Mouse (Mus musculus): ENCODE measurements around the gene Gdap1l1.
"Not testable (repeated sequence)": the region's sequence is repeated elsewhere in the genome, so short reads cannot be mapped to it uniquely, and the experiment has no call there.

Gdap1l1 gene

DNA sequence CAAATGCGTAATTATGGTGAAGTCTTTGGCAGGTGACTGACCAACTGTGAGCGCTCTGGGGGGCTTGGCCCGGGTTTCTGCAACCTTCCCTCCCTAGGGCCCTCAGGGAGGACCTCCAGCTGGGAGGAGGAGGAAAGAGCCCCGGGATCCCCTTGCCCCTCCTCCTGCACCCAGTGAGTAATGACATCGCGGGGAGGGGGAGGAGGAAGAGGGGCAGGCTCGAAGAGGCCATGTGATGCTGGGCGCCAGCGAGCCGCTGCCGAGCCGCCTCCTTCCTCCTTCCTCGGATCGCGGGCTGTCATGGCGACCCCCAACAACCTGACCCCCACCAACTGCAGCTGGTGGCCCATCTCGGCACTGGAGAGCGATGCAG is at the start of gene Gdap1l1:
Gene Gdap1l1, plus strand, starts transcription at position 231 of the 373 bp plus-strand sequence.
- no peak for DNase-seq

DNA sequence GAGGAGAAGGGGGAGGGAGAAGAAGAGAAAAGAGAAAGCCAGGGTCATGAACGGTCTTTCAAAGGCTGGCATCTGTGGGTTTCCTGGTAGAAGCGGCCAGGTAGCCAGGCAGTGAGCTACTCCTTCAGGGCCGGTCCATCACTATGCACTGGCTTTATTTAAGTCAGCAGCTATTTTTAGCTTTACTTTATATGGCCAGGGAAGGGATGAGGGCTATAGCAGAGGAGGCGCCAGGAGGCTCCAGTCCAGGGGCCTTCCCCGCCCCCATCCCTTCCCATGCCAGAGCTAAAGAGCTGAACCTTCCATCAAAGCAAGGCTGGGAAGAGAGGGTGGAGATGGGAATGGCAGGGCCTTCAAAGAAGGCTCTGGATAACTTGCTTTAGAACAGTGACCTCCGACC is 45.8 kb upstream of the Gdap1l1 start:
- no peak for DNase-seq

DNA sequence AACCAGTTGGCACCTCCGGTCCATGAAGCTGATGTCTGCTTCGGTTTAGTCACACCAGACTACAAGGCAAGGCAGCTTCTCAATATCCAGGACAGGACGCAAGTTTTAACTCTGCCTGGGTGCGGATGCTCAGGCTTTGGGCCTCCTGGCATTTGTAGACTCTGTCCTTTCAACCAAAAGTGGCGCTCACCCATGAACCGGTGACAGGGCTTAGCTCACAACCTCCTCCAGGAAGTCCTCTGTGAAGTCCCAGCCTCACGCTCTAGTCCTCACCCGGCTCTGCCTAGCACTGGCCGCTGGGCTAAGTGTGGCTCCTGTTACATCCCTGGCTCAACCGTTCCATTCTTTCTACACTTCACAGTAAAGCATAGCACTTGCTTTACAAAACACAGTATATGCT is 45.0 kb upstream of the Gdap1l1 start:
- no peak for DNase-seq

DNA sequence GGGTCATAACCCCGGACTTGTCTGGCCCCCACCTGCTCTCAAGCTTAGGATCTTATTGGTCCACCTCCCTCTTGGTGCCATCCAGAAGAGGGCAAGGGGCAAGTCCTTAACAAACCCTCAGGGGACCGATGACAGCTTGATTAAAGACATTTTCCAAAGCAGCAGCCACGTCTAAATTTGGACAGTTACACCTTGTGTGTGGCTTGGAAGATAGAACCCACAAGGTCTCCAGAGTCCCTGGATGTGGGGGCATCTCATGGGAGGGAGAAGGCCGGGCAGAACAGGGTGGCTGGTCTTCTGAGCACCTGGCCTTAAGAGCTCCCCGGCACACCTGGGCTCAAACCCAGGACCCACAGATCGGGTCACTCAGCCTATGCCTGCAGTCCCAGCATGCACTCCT is 44.3 kb upstream of the Gdap1l1 start:
- DNase-seq = no peak

DNA sequence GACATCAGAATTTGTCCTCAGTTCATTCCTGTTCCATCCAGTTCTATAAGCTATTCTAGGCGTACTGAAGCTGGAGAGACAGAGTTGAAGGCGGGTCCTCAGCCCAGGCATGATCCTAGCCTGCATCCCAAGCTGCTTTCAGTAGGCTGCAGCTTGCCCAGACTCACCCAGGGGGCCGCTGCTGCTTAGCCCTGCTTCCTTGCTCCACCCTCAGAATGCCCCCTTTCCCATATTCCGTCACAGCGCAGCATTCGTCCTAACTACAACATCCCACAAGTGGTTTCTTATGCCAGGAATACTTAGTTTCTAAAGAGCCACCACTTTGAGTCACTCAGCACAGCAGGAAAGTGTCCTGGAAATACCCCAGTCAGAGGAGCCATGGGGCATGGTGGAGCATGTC is 43.3 kb upstream of the Gdap1l1 start:
- DNase-seq = no peak

DNA sequence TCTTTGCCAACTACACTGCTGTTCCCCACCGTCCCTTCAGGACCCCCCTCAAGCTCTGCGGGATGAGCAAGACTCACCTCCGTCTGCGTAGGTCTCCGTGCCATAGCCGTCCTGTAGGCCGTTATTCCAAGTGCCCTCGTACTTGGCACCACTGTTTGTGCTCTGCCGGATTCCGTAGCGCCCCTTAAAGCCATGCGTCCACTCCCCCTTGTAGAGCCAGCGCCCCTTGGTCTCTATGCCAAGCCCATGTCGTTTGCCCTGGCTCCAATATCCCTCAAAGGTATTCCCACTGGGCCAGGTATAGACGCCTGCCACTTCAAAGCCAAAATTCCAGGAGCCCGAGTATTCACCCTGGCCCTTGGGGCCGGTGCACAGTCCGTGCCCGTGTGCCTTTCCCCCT is 41.2 kb upstream of the Gdap1l1 start:
- DNase-seq = no peak

DNA sequence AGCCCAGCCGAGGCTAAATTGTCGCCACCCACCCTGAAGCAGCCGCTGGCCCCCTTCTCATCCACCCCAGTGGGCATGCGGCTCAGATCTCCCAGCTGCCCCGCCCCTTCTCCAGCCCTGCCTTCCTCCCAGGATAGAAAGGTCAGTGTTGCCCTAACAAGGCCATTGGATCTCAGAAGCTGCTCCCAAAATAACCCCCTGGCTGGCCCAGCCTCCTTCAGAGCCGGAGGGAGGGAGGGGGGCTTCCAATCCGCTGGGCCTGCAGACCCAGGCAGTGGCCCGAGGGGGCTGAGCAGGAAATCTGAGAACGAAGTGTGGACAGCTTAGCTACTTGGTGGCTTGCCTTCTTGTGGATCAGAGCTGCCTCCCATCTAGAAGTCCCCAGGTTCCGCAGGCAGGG is 40.4 kb upstream of the Gdap1l1 start, which contains the start of gene Jph2:
Gene Jph2, minus strand, starts transcription at position 89 of the 400 bp plus-strand sequence.
- DNase-seq = peak; percentile 28 to 36

DNA sequence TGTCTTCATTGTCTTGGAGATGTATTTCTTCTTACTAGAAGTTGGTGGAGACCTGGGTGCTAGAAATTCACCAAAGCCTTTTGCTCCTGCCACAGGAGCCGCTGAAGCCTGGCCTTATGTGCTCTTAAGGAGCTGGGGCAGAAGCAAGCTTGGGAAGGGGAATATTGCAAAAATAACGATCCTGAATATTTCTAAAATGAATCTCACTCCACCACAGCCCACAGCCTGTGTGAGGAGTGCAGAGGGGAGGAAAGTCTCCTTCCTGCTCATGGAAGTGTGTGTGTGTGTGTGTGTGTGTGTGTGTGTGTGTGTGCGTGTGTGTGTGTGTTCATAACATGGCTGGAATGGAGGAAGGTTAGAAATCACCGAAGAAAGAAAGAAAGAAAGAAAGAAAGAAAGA is 39.5 kb upstream of the Gdap1l1 start:
- no peak for DNase-seq

DNA sequence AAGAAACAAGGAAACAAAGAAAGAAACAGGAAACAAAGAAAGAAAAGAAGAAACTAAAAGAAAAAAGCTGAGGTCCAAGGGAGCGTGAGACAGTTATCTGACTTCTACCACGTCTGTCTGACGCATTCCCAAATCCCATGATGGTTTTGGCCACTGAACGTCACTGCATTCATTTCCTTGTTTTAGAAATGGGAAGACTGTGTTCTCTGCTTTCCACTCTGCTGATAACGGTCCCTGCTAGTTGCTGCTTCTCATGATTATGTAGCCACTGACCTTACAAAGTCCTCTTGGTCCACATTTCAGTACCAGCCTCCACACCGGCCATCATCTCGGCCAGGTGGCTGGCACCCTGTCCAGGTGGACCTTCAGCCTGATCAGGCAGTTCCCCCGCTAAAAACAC is 39.1 kb upstream of the Gdap1l1 start:
- DNase-seq = no peak

DNA sequence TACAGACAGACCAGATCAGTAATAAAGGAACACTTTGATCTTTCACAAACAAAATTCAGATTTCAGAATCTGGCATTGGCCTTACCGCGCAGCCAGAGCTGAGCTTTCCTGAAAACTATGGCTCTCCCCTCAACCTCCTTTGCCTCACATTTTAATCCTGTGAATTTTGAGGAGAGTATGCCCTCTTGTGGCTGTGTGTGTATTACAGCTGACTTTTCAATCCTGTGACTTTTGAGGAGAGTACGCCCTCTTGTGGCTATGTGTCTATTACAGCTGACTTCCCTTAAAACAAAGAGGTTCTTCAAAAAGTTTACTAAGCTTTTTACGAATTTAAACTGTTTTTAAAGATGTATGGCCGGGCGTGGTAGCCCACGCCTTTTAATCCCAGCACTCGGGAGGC is 37.1 kb upstream of the Gdap1l1 start:
- peak; percentile 64 to 79 for DNase-seq

DNA sequence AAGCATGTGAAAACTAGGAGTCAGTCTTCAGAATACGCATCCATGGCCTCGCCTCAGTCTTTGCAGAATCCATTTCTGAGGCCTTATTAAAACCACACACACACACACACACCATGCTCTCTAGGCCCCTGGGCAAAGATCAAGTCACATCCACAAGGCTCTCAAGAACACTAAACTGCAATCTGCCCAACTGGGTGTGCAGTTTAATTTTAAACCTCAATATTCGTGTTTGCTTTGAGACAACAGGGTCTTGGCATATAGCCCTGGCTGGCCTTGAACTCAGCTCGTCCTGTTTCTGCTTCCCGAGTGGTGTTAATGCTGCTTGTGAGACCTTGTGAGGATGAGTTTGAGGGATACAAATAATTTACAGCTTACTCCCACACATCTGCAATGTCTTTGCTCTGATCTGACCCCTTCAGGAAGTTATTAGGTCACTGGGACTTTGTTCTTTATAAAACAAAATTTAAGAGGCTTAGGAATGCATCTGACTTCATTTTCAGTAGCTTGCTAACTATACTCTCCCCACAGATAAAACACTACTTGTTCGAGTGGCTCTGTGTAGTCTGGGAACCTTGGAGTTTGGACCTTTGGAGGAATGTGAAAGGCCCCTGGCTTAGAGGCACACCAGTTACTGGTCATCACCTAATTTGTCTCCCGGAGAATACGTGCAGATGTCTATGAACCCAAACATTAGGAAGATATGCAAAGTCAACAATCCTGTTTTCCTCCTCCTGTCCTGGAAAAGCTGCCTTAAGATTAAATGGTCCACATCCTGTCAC is 34.0 kb upstream of the Gdap1l1 start:
- DNase-seq = no peak

DNA sequence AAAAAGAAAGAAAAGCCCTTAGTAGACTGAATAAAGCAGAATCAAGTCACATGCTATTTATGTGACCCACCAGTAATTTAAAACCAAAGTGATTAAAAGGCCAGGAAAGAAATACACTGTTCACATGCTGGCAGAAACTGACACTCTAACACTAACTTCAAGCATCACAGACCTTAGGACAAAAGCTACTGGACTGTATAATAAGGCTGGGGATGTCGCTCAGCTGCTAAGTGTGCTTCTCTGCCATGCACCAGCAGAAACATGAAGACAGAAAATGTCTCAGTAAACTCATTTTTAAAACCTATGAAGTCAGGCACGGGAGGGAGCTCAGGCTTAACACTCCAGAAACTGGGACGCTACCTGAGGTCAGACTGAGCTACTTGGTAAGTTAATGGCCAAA is 28.1 kb upstream of the Gdap1l1 start:
- no peak for DNase-seq

DNA sequence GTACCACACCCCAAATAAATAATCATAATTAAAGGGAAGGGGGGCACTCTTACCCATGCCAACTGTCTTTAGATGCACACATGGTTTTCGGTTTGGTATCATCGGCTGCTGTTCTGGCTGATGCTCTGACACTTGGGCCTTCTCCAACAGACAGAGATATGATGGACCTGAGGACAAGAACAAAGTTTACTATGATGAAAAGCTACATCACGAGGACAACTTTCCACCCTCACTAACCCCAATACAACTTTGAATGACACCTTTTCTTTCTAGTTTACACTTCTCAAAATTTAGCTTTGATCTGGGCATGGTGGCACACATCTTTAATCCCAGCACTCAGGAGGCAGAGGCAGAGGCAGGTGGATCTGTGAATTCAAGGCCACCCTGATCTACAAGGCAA is 26.9 kb upstream of the Gdap1l1 start:
- not testable (repeated sequence) for DNase-seq

DNA sequence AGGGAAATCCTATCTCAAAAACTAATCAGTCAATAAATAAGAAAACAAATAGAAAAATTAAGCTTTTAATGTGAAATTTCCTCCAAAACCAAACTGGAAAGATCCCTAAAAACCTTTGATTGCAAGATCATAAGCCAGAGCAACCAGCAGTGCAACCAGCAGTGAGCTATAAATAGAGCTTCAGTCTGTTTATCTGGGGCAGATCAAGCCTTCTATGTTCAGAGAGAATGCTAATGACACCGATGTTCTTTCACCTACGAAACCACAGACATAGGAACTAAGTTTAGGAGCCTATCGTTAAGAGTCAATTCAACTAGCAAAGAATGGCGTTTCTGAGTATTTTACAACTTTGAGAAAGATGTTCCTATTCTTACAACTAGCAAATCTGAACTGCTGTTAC is 26.4 kb upstream of the Gdap1l1 start:
- no peak for DNase-seq

DNA sequence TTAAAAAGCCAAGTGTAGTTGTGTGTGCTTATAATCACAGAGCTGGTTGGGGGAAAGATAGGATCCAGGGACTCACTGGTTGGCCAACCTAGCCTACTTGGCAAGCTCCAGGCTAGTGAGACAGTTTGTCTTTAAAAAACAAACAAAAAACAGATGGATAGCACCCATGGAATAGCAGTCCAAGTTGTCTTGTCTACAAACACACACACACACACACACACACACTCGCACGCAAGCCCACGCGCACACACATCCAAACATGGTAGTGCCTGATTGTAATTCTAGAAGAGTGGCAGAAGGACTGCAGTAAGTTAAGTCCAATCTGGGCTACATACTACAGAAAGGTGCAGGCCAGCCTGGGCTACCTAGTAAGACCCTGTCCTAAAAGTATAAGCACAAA is 25.9 kb upstream of the Gdap1l1 start:
- no peak for DNase-seq

DNA sequence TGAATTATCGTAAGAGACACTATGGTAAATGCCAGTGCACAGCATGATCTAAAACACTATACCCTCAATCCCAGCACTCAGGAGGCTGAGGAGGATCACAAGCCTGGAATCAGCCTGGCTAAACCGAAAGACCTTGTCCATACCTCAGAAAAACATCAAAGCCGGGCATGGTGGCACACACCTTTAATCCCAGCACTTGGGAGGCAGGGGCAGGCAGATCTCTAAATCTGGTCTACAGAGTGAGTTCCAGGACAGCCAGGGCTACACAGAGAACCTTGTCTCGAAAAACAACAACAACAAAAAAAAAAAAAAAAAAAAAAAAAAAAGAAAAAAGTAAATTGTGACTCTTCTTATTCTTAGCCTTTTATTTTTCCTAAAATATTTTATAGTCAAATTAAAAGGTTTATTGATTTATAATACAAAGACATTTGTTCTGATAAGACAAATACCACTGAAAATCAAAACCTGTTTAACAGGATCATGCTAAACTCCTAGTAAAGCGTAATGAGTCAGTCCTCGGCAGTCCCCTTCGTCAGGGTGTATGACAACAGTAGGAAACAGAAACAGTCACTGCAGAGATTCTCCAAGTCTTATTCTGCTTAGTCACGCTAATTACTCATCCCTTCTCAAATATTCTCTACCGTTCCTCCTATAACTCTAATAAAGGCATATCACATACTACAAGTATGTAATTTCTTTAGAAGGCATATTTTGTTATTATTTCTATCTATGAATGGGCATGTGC is 25.3 kb upstream of the Gdap1l1 start:
- DNase-seq = no peak

DNA sequence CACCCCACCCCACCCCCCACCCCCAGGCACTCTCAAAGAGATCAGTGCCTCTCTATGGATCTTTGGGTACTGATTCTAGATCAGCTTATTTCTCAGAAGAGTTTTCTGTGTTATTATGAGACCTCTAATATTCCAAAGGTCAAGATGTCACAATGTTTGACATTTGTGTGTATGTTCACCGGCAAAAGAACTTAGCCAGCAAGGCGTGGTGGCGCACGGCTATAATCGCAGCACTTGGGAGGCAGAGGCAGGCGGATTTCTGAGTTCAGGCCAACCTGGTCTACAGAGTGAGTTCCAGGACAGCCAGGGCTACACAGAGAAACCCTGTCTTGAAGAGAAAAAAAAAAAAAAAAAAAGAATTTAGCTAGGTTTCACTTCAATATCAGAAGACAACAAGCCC is 21.2 kb upstream of the Gdap1l1 start:
- no peak for DNase-seq

DNA sequence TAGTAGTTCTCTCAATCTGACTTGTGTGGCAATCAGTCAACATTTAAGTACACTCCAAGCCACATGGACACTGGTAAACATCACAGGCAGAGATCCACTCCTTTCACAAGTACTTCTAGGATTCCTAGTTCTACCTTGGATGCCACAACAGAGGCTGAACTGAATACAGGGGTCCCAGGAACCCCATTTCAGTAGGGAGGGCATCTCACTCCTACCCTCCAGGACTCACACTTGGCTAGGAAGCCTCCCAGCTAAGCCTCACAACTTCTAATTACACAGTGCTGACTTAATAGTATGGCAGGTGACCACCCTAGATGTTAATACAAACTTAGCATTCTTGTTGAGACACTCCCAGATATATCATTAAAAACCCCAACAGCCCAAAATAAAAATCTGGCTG is 20.4 kb upstream of the Gdap1l1 start:
- no peak for DNase-seq

DNA sequence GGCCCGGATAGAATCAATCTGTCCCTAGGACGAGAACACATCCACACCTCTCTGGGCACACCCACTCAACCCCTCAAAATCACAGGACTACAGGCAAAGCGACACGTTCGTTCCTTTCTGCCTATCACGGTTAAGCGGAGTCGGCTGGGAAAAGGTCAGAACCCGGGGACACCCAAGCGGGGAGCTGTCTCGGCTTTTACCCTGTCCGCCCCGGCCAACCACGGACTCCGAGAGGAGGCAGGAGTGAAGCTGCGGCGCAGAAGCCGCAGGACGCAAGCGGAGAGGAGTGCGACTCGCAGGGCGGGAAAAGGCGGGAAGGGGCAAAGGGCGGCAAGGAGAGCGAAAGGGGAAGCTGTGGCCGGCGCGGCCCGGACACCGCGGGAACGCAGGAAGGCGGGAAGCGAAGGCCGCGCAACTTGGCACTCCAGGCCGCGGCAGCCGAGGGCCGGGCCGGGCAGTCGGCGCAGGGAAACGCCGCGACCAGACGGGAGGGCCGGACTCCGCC is 19.4 kb upstream of the Gdap1l1 start:
- DNase-seq = no peak

DNA sequence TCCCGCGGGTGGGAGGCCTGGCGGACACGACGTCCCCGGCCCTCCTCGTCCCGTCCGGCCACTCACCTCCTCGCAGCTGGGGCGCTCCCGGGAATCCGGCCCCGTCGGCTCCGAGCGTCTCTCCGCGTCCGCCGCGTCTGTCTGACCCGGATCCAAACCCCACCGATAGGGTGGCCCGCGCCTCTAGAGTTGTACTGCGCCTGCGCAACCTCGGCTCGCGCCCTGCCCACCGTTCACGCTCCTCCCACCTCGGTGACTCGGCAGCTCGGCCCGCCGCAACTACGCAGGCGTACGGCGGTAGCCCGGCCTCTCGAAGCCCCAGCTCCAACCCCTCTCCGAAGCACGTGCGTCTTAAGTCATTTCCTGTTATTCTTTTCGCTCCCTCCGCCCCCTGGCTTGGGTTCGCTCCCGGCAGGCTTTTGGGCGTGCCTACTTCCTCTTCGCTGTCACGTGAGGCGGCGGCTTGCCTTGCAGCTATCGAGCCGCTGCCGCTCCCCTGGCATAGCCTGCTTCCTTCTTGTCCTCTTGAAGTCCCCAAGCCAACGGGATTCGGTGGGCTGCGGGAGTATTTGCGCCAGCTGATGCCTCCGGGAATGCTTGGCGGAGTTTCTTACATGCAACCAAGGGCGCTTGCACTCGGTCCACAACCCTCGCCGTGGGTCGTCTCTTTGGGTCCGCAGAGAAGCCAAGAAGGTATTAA is 18.8 kb upstream of the Gdap1l1 start:
- DNase-seq = peak; percentile 99 to 100

DNA sequence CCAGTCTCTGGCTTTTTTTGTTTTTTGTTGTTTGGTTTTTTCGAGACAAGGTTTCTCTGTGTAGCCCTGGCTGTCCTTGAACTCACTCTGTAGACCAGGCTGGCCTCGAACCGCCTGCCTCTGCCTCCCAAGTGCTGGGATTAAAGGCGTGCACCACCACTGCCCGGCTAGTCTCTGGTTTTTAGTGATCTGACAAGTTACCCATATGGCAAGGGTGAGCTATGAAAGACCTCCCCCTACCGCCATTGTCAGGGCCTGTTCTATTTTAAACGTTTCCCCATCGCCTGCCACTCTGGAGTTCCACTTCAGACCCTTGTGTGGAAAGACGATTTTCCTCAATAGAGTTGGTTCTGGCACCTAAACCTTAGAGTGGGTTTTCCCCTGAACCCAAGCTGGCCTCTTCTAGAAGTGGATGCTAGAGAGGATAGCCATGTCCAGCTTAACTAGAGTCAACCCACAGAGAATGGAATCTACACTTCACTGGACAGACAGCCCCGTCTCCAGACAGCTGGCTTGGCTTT is 17.9 kb upstream of the Gdap1l1 start:
- no peak for DNase-seq

DNA sequence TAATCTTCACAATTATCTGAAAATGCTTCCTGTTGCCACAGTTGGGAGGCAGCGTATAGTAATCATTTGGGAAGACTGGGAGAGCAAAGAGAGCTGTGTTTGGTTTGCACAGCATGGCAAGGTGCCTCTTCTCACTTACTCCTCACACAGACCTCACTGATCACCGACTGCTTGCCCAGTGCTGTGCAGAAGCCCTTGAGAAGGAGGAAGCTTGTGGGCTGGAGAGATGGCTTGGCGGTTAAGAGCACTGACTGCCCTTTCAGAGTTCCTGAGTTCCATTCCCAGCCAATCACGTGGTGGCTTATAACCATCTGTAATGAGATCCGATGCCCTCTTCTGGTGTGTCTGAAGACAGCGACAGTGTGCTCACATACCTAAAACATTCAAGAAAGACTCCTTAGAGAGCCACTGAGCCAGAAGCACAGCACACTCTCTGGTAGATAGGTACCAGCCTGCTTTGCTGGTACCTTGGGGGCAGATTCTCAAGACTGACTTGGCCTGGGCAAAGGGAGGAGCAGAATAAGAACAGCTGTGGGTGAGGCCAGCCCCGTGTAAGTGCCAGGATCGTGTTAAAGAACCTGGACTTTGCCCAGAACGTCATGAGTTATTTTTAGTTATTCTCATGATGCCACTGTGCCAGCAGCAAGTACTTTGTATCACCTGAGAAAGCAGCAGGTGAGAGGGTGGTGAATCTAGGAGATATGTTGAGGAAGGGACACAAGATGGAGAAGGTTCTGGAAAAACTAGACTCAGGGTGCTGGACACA is 15.2 kb upstream of the Gdap1l1 start:
- no peak for DNase-seq

DNA sequence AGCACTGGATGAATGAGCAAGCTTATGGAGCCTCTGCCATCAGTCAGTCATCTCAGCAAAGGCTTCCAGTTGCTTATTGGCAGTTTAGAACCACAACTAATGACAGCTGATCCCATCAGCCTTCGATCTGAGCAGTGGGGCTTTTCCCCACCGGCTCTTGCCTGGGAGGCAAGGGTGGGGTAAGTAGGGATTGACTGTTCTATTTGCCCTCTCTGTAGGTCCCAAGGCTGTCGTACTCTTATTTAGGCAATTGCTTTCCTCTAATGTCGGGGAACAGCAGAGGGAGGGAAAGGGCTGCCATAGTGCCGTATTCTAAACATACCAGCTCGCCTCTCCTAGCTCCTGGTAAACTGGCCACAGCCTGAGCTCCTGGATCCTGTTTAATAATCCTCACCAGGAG is 13.7 kb upstream of the Gdap1l1 start, which contains the start of gene Oser1:
Gene Oser1, minus strand, starts transcription at position 101 of the 400 bp plus-strand sequence.
- no peak for DNase-seq
